Mouse (Mus musculus): ENCODE results near the gene Rgma.

GRCm38 (mm10) chr7:73377307-73377706 is 2.0 kb downstream of the Rgma start:
- TF ChIP-seq CTCF (IDR thresholded peaks at IDR 0.05) (no peak), EP300 (IDR thresholded peaks at IDR 0.05) (no peak)
